Mouse (Mus musculus) stomach, postnatal 0 days (tissue): Measurements from ENCODE around the gene Tfrc.

Experiments
- CTCF ChIP-seq: IDR thresholded peaks from 2 replicates; pipeline ENCODE4 v1.5.1; 2016; ENCODE audit warnings: antibody characterized with exemption, low read depth, mild to moderate bottlenecking, moderate library complexity
- EP300 ChIP-seq: optimal IDR thresholded peaks from 2 replicates; pipeline ENCODE3; 2016; ENCODE audit warnings: antibody characterized with exemption

- no peak for TF ChIP-seq EP300
- no peak for TF ChIP-seq CTCF
These were observed 49.0 kb downstream of the Tfrc start for GRCm38 (mm10) chr16:32657498-32658250.
